Mouse (Mus musculus) layer of hippocampus, adult 18-20 months (tissue): ENCODE results near the gene Trap1. TPM values are rescaled to one million over a fixed set of nuclear protein-coding genes. Genes with fewer than 3 reads are reported as not detected.

Experiments
- microRNA-seq, 2 experiments: library from miRNA; unstranded; fragments of <30 nt; microRNA quantifications; one replicate each; pipeline ENCODE4 v1.2.0; 2021
- total RNA-seq, 2 experiments: library from RNA; stranded (reverse); gene quantifications; 2 replicates each; pipeline ENCODE4 v1.2.3; 2021

Trap1 gene
- total RNA-seq, 2 experiments from 2014 or later, result 67.5 to 74.0 TPM

Small RNA genes within 50 kb of the gene (microRNA-seq; reads per million reads assigned to microRNA genes)
- gene Gm23413, result 0 reads per million in 2 experiments

Other genes with a start within 250 kb of the Trap1 start
- not detected for gene Olfr15, start 246.9 kb downstream of the Trap1 start, total RNA-seq
- gene Zfp174, start 230.6 kb downstream of the Trap1 start, total RNA-seq, result 1 to 10 TPM; 4.3 to 4.7 TPM
- gene Naa60, start 205.5 kb downstream of the Trap1 start, total RNA-seq, result 10 to 100 TPM; 86.7 to 91.4 TPM
- gene Zfp597, start 193.3 kb downstream of the Trap1 start, total RNA-seq, result 10 to 100 TPM; 20.6 to 22.9 TPM
- gene Gm20695, start 193.2 kb downstream of the Trap1 start, total RNA-seq, result not detected
- gene 1700037C18Rik, start 169.1 kb downstream of the Trap1 start, total RNA-seq, result 1 to 10 TPM; 5.9 to 7.2 TPM
- gene Cluap1, start 169.0 kb downstream of the Trap1 start, total RNA-seq, result 10 to 100 TPM; 28.5 to 31.6 TPM
- 1 to 10 TPM; 1.6 to 1.8 TPM for gene Nlrc3, start 101.2 kb downstream of the Trap1 start, total RNA-seq
- gene Slx4, start 74.1 kb downstream of the Trap1 start, total RNA-seq, result 10 to 100 TPM; 40.0 to 46.8 TPM
- not detected for gene Dnase1, start 40.9 kb downstream of the Trap1 start, total RNA-seq
- gene Crebbp, start 136.2 kb upstream of the Trap1 start, total RNA-seq, result 10 to 100 TPM; 85.3 to 85.7 TPM